Mouse (Mus musculus): ENCODE measurements around the gene Gpc3.

- no peak for TF ChIP-seq POLR2A (IDR thresholded peaks at IDR 0.05; ENCODE audit: low read depth, low read length)
- TF ChIP-seq CTCF (IDR thresholded peaks at IDR 0.05; ENCODE audit: extremely low read depth, insufficient read depth, insufficient read length, insufficient replicate concordance): no peak
Measured at GRCm38 (mm10) chrX:52425605-52426004, 188.1 kb downstream of the Gpc3 start.

Measured in spleen, adult 2 months (tissue).